Mouse (Mus musculus): Measurements from ENCODE around the gene Trim63.

Gene Trim63

DNA sequence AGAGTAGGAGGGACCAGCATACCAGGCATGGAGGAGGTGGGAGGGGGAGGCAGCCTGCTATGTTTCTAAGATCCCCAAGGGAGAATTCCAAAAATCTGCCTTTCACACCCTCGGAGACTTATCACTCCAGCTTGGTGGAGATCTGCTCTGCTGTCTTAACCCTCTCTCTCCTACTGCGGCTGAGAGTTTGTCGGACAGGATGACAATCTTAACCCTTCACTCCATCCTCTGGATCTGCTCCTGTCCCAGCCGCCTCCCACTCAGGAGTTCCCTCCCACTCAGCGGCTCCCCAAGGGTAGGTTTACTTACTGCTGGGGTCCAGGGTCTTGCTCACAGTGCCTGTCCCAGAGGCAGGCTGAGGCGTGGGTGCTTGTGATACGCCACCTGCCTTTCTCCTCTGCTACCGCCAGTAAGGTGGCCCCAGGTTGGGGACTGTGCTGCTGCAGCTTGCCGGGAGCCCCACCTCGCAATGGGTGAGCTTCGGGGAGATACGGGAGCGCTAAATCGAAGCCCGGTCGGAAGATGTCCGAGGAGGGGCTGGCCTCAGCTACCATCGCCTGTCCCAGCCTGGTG is 55.8 kb downstream of the Trim63 start:
- DNase-seq (ENCODE audit: low read depth) = no peak

DNA sequence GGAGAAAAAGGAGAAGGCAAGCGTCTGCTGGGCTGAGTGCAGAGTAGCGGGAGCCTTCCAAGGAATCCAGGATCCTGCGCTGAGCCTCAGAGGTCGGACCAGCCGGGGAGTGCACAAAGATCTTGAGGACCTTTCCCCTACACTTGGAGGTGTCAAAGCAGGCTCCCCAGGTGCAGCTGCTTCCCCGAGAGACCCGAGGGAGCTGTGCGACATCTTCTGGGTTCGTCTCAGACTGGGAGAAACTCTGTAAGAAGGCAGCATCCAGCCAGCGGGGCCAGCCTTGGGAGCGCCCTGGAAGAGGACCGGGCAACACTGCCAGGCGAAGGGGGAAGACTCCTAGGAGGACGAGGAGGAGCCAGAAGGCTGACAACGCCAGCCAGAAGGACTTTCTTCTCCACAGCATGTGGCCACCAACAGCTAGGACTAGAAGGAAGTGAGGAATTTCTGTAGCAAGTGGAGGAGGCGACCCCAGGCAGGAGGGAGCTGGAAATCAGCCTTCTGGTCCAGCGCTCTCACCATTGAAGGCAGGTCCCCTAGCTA is 56.5 kb downstream of the Trim63 start:
- no peak for DNase-seq (ENCODE audit: low read depth)

DNA sequence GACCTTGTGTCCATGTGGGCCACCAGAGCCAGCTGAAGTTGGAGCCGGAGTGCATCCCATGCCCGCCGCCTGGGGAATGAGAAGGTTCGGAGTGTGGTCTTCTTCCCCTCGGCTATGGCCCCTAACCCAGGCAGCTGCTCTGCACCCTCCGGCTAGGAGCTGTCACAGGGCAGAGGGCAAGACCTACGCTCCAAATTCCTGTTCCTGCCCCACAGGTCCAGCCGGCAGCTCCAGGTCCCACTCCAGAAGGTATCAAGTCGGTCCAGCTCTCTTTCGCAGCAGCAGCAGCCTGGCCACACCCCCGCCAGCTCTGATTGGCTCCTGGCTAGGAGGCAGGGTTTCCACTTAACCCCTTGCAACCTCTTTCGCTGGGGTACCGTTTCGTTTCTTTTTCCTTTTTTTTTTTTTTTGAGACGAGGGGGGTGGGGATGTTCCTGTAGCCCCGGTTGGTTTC is 57.4 kb downstream of the Trim63 start:
- peak; percentile 82 for DNase-seq (ENCODE audit: low read depth)

DNA sequence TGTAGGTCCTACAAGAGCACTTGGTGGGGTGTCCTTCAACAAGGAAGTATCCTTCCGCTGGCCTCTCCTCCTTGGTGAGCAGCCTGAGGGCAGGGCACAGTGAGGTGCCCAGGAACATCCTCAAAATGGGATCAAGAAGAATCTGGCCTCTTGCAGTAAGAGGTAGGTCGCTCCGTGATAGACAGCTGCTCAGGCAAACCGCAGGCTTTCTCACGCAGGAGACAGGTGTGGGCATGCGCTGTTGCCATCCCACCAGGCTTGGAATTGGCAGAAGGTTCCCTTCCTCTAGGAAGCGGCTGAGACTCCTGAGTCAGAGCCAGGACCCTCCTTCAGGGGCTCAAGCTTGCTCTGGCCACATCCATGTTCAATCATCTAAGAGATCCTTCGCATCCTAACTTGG is 58.4 kb downstream of the Trim63 start:
- DNase-seq (ENCODE audit: low read depth) = no peak

DNA sequence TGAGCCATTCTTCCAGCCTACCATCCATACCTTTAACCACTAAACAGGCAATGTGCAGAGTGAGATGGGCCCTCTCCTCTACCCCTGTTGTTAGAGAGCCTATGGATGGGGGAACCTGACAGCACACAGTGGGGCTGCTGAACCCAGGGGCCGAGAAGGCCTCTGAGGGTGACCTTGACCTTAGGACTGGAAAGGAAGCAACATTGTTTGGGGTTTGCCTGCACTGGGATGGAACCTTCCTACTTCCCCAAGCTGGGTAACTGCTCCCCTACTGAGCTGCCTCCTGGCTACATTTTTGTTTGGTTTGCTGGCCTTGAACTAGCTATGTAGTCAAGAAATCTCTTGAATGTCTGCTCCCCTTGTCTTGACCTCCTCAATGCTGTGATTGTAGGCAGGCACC is 59.4 kb downstream of the Trim63 start:
- DNase-seq (ENCODE audit: low read depth) = no peak

DNA sequence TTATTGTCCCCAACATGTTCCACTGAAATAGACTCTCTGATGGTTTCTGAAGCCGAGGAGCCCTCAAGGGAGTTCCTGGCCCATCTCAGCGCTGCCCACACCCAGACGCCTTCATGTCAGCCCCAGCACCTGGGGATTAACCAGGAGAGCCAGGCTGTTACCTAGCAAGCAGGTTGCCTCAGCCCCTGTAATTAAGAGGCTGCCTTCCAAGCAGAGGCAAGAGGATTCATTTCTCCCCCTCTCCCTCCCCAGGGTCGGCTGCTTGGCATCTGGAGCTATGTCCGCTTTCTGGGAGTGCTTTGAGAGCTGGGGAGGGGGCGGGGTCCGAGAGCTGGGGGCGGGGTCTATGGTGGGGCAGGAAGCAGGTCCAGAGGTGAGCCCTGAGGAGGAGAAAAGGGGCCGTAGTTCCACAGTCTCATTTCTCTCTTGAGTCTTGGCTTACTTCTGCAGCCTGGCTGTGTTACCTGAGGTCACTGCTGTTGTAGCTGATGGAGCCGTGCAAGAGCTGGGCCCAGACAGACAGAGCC is 63.2 kb downstream of the Trim63 start:
- DNase-seq (ENCODE audit: low read depth) = no peak

All from induced T-regulatory cell, adult 2 months (primary cell).